Mouse (Mus musculus) bone marrow macrophage, adult 2 months (primary cell): ENCODE results near the gene Tgfbi.

ENCODE experiments used
- CTCF ChIP-seq: IDR thresholded peaks from 2 replicates; pipeline ENCODE4 v1.5.1; 2012; ENCODE audit warnings: low read depth, mild to moderate bottlenecking, low read length, moderate library complexity
- POLR2A ChIP-seq: IDR thresholded peaks from 2 replicates; pipeline ENCODE4 v1.6.1; 2012; ENCODE audit warnings: mild to moderate bottlenecking, low read depth, low read length, borderline replicate concordance

GRCm38 (mm10) chr13:56657946-56658512 is 48.7 kb downstream of the Tgfbi start:
- TF ChIP-seq POLR2A (no peak), CTCF (peak; percentile 89)
